Mouse (Mus musculus) liver, adult 2 months (tissue): Measurements from ENCODE around the gene Cdc25b. TPM values are rescaled to one million over a fixed set of nuclear protein-coding genes. Genes with fewer than 3 reads are reported as not detected.
A peak's percentile ranks its signal among the peaks of the same experiment; 100 is the strongest.

Source experiments
- DNase-seq: peaks from one replicate; pipeline ENCODE4 v3.0.0-alpha.2; 2011; ENCODE audit warnings: low read depth, low spot score; ENCODE audit errors: extremely low read depth
- H3K27ac ChIP-seq: fragments of 200-500 bp; replicated peaks from 2 replicates; pipeline ENCODE4 v1.5.1; 2012; ENCODE audit warnings: low read depth, mild to moderate bottlenecking, control low read depth, inconsistent platforms, low read length; ENCODE audit not compliant: insufficient read depth
- H3K27me3 ChIP-seq: fragments of 200-500 bp; 2 replicates; pipeline ENCODE4 v1.6.1; 2012; ENCODE audit warnings: mild to moderate bottlenecking, moderate library complexity, low read length, inconsistent platforms; ENCODE audit not compliant: control insufficient read depth, insufficient read depth
- H3K36me3 ChIP-seq: fragments of 200-500 bp; 2 replicates; pipeline ENCODE4 v1.6.1; 2012; ENCODE audit warnings: low read length, inconsistent platforms; ENCODE audit not compliant: control insufficient read depth, insufficient read depth
- H3K4me1 ChIP-seq: fragments of 200-500 bp; 2 replicates; pipeline ENCODE4 v1.6.1; 2011; ENCODE audit warnings: low read length; ENCODE audit not compliant: control insufficient read depth, insufficient read depth
- H3K4me3 ChIP-seq: fragments of 200-500 bp; 2 replicates; pipeline ENCODE4 v1.5.1; 2011; ENCODE audit warnings: low read depth, mild to moderate bottlenecking, control low read depth, low read length, moderate library complexity; ENCODE audit not compliant: insufficient read depth
- H3K79me2 ChIP-seq: fragments of 200-500 bp; 2 replicates; pipeline ENCODE4 v1.6.1; 2012; ENCODE audit warnings: inconsistent platforms, mild to moderate bottlenecking, low read length, moderate library complexity; ENCODE audit not compliant: control insufficient read depth, insufficient read depth
- H3K9ac ChIP-seq: fragments of 200-500 bp; 2 replicates; pipeline ENCODE4 v1.6.1; 2012; ENCODE audit warnings: low read depth, mild to moderate bottlenecking, control low read depth, inconsistent platforms, low read length
- CTCF ChIP-seq: fragments of 200-500 bp; IDR thresholded peaks from 2 replicates; pipeline ENCODE4 v1.5.1; 2011; ENCODE audit warnings: low read depth, low read length, control low read depth
- POLR2A ChIP-seq: fragments of 200-500 bp; IDR thresholded peaks from 2 replicates; pipeline ENCODE4 v1.6.1; 2011; ENCODE audit warnings: low read length, control low read depth; ENCODE audit not compliant: insufficient read depth; ENCODE audit errors: extremely low read depth
- WGBS: fragments of 180-500 bp; shearing (Covaris S2); methylation state at CpG from one replicate; pipeline ENCODE4 v1.1.7; 2018; 5-methylcytosine and 5-hydroxymethylcytosine counted together
- polyA plus RNA-seq: library from polyadenylated mRNA; depleted of rRNA; stranded (reverse); fragments of >200 nt; gene quantifications from 2 replicates; pipeline ENCODE4 v1.2.3, GENCODE M21; 2012; rRNA removed
- total RNA-seq: library from RNA; depleted of rRNA; stranded (reverse); fragments of >200 nt; gene quantifications from 2 replicates; pipeline ENCODE4 v1.2.3, GENCODE M21; 2014; rRNA removed

Gene Cdc25b
- total RNA-seq (0.94 and 1.0 TPM in 2 replicates), polyA plus RNA-seq (1.1 and 1.5 TPM in 2 replicates)

- no peaks in the 10 kb centered on the region for H3K79me2 ChIP-seq
- H3K27ac ChIP-seq: no peak within 1 kb of the TSS
- 5% methylated on average over 43 of the region's 43 CpGs for WGBS
- TF ChIP-seq CTCF (no peak), POLR2A (0 out of 2 replicates have a peak, but pooled peaks have one; percentile 4)
- H3K4me1 ChIP-seq: peaks cover 5% of the 10 kb centered on the region
- peak; percentile 48 for DNase-seq
- peak within 1 kb of the TSS; percentile 89 for H3K4me3 ChIP-seq
- H3K9ac ChIP-seq: peak within 1 kb of the TSS; percentile 52
- no peaks in the 10 kb centered on the region for H3K36me3 ChIP-seq
- no peaks in the 10 kb centered on the region for H3K27me3 ChIP-seq
Measured at GRCm38 (mm10) chr2:131186771-131187601, at the start of gene Cdc25b, which contains the start of gene Spef1. TSS of gene Cdc25b (plus strand) at chr2:131186949. TSS of gene Spef1 (minus strand) at chr2:131187282.

GRCm38 (mm10) chr2:131138296-131138695, 48.5 kb upstream of the Cdc25b start:
- no peak overlapping the region for H3K9ac ChIP-seq
- TF ChIP-seq POLR2A: no peak
- no peak for TF ChIP-seq CTCF
- H3K27ac ChIP-seq: no peak overlapping the region
- H3K27me3 ChIP-seq: no peaks in the 10 kb centered on the region
- no peaks in the 10 kb centered on the region for H3K79me2 ChIP-seq
- no peak overlapping the region for H3K4me3 ChIP-seq
- DNase-seq: no peak
- 87% methylated on average over 4 of the region's 4 CpGs for WGBS
- 0 out of 2 replicates have a peak, but pooled peaks cover 4% of the 10 kb centered on the region for H3K4me1 ChIP-seq
- H3K36me3 ChIP-seq: no peaks in the 10 kb centered on the region

DNA sequence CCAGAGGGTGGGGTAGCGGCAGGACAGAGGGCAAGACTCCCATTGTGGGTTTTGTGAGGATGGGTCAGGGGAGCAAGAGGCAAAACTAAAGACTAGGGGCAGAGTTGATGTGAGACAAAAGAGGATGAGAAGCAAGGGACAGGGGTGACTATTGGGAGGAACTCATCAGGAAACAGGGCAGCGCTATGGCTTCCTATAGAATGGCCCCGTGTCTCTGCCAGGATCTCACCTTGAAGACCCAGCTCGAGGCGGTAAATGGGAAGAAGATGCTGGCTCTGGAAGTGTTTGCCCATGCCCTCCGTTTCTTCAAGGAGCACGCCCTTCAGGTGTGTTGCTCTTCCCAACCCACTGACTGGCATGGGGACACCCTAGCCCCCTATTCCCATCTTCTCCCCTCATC, 48.0 kb upstream of the Cdc25b start:
- Histone ChIP-seq H3K9ac (no peak overlapping the region), H3K79me2 (no peaks in the 10 kb centered on the region), H3K4me3 (no peak overlapping the region), H3K4me1 (0 out of 2 replicates have a peak, but pooled peaks cover 4% of the 10 kb centered on the region), H3K36me3 (no peaks in the 10 kb centered on the region), H3K27me3 (no peaks in the 10 kb centered on the region), H3K27ac (no peak overlapping the region)
- WGBS: 94% methylated on average over 7 of the region's 7 CpGs
- no peak for TF ChIP-seq CTCF
- TF ChIP-seq POLR2A: no peak
- DNase-seq: no peak

GRCm38 (mm10) chr2:131139287-131139686, 47.5 kb upstream of the Cdc25b start:
- H3K27ac ChIP-seq: no peak overlapping the region
- H3K9ac ChIP-seq: no peak overlapping the region
- no peaks in the 10 kb centered on the region for H3K79me2 ChIP-seq
- H3K27me3 ChIP-seq: no peaks in the 10 kb centered on the region
- no peak overlapping the region for H3K4me3 ChIP-seq
- 93% methylated on average over 5 of the region's 5 CpGs for WGBS
- TF ChIP-seq POLR2A (no peak), CTCF (no peak)
- no peak for DNase-seq
- 0 out of 2 replicates have a peak, but pooled peaks cover 4% of the 10 kb centered on the region for H3K4me1 ChIP-seq
- no peaks in the 10 kb centered on the region for H3K36me3 ChIP-seq

DNA sequence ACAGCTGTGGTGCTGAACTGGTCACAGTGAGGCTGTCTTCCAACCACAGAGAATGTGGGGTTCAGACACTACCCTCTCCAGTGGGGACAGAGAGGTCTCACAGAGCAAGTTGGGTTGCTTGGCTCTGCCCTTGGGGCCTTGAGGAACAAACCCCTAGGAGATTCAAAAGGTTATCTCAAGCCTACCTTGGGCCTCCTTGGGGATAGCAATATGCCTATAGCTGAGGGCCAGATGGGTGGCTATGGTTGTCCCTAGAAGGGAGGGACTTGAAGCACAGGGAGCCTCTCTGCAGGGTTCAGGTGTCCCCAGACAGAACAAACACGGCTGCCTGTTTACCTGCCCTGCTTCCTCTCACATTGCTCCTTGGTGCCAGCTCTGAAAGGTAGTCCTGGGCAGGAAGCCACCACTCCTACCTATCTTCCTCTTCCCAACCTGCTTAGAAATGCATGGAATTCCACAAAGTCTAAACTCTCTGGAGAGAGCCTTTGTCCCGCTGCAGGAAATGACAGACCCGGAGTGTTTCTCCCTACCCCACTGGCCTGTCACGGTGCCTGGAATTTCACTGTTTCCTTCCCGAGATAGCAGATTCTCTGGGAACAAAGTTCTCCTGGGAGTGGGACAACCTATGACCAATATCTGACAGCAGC, 46.7 kb upstream of the Cdc25b start:
- H3K4me1 ChIP-seq: 0 out of 2 replicates have a peak, but pooled peaks cover 4% of the 10 kb centered on the region
- no peak overlapping the region for H3K9ac ChIP-seq
- H3K4me3 ChIP-seq: no peak overlapping the region
- H3K36me3 ChIP-seq: no peaks in the 10 kb centered on the region
- TF ChIP-seq CTCF (no peak), POLR2A (no peak)
- no peaks in the 10 kb centered on the region for H3K27me3 ChIP-seq
- no peak for DNase-seq
- 25% methylated on average over 5 of the region's 5 CpGs for WGBS
- H3K79me2 ChIP-seq: no peaks in the 10 kb centered on the region
- H3K27ac ChIP-seq: peak overlapping the region; percentile 57
